Mouse (Mus musculus): ENCODE measurements at regions not wholly inside any gene's neighbourhood (a gene's known extent, or its start where the extent isn't known, plus 50 kb on each side); places are given as distances from the start of the nearest gene placed in this dataset.

DNA sequence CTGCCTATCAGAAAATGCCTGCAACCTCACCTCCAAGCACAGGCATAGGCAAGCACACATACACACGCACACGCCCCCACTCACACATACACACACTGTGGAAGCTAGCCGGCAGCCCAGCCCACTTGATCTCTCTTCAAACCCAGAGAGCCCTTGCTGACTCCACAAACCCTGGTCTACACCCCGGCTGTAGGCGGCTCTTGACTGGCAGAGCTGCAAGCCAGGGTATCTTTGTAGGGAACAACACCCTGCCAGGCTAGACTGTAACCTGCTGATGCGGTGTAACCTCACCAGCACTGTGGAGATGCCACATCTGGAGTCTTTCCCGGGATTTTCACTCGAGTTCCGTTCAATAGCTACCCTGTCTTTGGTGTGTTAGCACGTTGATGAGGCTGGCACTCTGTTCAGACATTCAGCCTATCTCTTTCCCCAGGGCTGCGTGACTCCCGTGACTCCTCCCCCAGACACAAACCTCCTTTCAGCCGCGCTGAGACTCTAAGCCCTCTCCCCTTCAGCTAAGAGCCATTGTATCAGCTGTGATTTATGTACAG, 261.3 kb downstream of the Mycn start:
- TF ChIP-seq CTCF (IDR thresholded peaks at IDR 0.05; ENCODE audit: low read depth) (no peak), EP300 (IDR thresholded peaks at IDR 0.05; ENCODE audit: low read depth) (no peak)

Measured in liver, postnatal 0 days (tissue).